Mouse (Mus musculus) small intestine, adult 2 months (tissue): Measurements from ENCODE around the gene D10Jhu81e. TPM values are rescaled to one million over a fixed set of nuclear protein-coding genes. Genes with fewer than 3 reads are reported as not detected.

Experiments used
- H3K27ac ChIP-seq: fragments of 200-500 bp; 2 replicates; pipeline ENCODE4 v1.5.1; 2012; ENCODE audit warnings: low read depth, low read length, control low read depth, inconsistent platforms; ENCODE audit not compliant: insufficient read depth
- H3K27me3 ChIP-seq: fragments of 200-500 bp; 2 replicates; pipeline ENCODE4 v1.6.1; 2012; ENCODE audit warnings: mild to moderate bottlenecking, moderate library complexity, low read length, inconsistent platforms; ENCODE audit not compliant: control insufficient read depth, insufficient read depth
- H3K36me3 ChIP-seq: fragments of 200-500 bp; 2 replicates; pipeline ENCODE4 v1.6.1; 2012; ENCODE audit warnings: mild to moderate bottlenecking, low read length, control low read depth, inconsistent platforms; ENCODE audit not compliant: control insufficient read depth, insufficient read depth
- H3K4me1 ChIP-seq: fragments of 200-500 bp; 2 replicates; pipeline ENCODE4 v1.6.1; 2012; ENCODE audit warnings: low read length, inconsistent platforms, mixed read lengths; ENCODE audit not compliant: control insufficient read depth, insufficient read depth, insufficient read length
- H3K4me3 ChIP-seq: fragments of 200-500 bp; 2 replicates; pipeline ENCODE4 v1.5.1; 2012; ENCODE audit warnings: low read depth, mild to moderate bottlenecking, control low read depth, inconsistent platforms, low read length, moderate library complexity
- CTCF ChIP-seq: fragments of 200-500 bp; IDR thresholded peaks from 2 replicates; pipeline ENCODE4 v1.5.1; 2012; ENCODE audit warnings: low read depth, mild to moderate bottlenecking, control low read depth, inconsistent platforms, low read length, moderate library complexity, mixed read lengths; ENCODE audit not compliant: insufficient replicate concordance, insufficient read length; ENCODE audit errors: extremely low read depth
- POLR2A ChIP-seq: fragments of 200-500 bp; IDR thresholded peaks from 2 replicates; pipeline ENCODE4 v1.6.1; 2012; ENCODE audit warnings: low read depth, mild to moderate bottlenecking, control low read depth, inconsistent platforms, low read length, moderate library complexity
- WGBS: fragments of 180-500 bp; shearing (Covaris S2); methylation state at CpG from one replicate; pipeline ENCODE4 v1.1.7; 2018; 5-methylcytosine and 5-hydroxymethylcytosine counted together
- polyA plus RNA-seq: library from polyadenylated mRNA; depleted of rRNA; stranded (reverse); fragments of >200 nt; gene quantifications from 2 replicates; pipeline ENCODE4 v1.2.3, GENCODE M21; 2012

The D10Jhu81e gene
- polyA plus RNA-seq, 1 experiment: 63.8 TPM

GRCm38 (mm10) chr10:78138812-78139523, 30.6 kb downstream of the D10Jhu81e start:
- no peaks in the 10 kb centered on the region for H3K27me3 ChIP-seq
- 57% methylated on average over 14 of the region's 14 CpGs for WGBS

GRCm38 (mm10) chr10:78137191-78137590, 32.4 kb downstream of the D10Jhu81e start:
- H3K27ac ChIP-seq: no peak overlapping the region
- H3K36me3 ChIP-seq: no peaks in the 10 kb centered on the region
- no peak for TF ChIP-seq POLR2A
- TF ChIP-seq CTCF: no peak
- peaks cover 40% of the 10 kb centered on the region for H3K4me1 ChIP-seq
- no peak overlapping the region for H3K4me3 ChIP-seq
- H3K27me3 ChIP-seq: no peaks in the 10 kb centered on the region
- WGBS: 90% methylated on average over 3 of the region's 3 CpGs

More at GRCm38 (mm10) chr10:78138812-78139523, 30.6 kb downstream of the D10Jhu81e start:
- TF ChIP-seq CTCF (no peak), POLR2A (no peak)
- Histone ChIP-seq H3K36me3 (no peaks in the 10 kb centered on the region), H3K27ac (peak overlapping the region; percentile 28; the same call in 1 of the 2 replicates), H3K4me3 (no peak overlapping the region), H3K4me1 (peaks cover 44% of the 10 kb centered on the region)

- H3K36me3 ChIP-seq: no peaks in the 10 kb centered on the region
- 61% methylated on average over 5 of the region's 5 CpGs for WGBS
- no peak overlapping the region for H3K4me3 ChIP-seq
- H3K4me1 ChIP-seq: peaks cover 40% of the 10 kb centered on the region
- H3K27ac ChIP-seq: peak overlapping the region; percentile 97
- H3K27me3 ChIP-seq: no peaks in the 10 kb centered on the region
- TF ChIP-seq CTCF (no peak), POLR2A (no peak)
Measured at GRCm38 (mm10) chr10:78135947-78136346, 33.6 kb downstream of the D10Jhu81e start.

GRCm38 (mm10) chr10:78134975-78135798, 34.4 kb downstream of the D10Jhu81e start:
- Histone ChIP-seq H3K27ac (peak overlapping the region; percentile 97), H3K4me3 (peak overlapping the region; percentile 36; the same call in 1 of the 2 replicates), H3K4me1 (peaks cover 36% of the 10 kb centered on the region), H3K36me3 (no peaks in the 10 kb centered on the region), H3K27me3 (no peaks in the 10 kb centered on the region)
- 10% methylated on average over 14 of the region's 14 CpGs for WGBS
- TF ChIP-seq CTCF: no peak
- no peak for TF ChIP-seq POLR2A

- 41% methylated on average over 4 of the region's 4 CpGs for WGBS
- H3K4me1 ChIP-seq: peaks cover 31% of the 10 kb centered on the region
- no peaks in the 10 kb centered on the region for H3K36me3 ChIP-seq
- peak overlapping the region; percentile 97 for H3K27ac ChIP-seq
- no peak overlapping the region for H3K4me3 ChIP-seq
- no peaks in the 10 kb centered on the region for H3K27me3 ChIP-seq
- TF ChIP-seq POLR2A (no peak), CTCF (no peak)
Measured at GRCm38 (mm10) chr10:78134400-78134799, 35.2 kb downstream of the D10Jhu81e start.

GRCm38 (mm10) chr10:78129998-78130397, 39.6 kb downstream of the D10Jhu81e start:
- Histone ChIP-seq H3K27ac (no peak overlapping the region), H3K27me3 (no peaks in the 10 kb centered on the region), H3K4me1 (peaks cover 11% of the 10 kb centered on the region), H3K4me3 (no peak overlapping the region), H3K36me3 (no peaks in the 10 kb centered on the region)
- WGBS: 77% methylated on average over 4 of the region's 4 CpGs
- no peak for TF ChIP-seq POLR2A
- TF ChIP-seq CTCF: no peak

GRCm38 (mm10) chr10:78129423-78129822, 40.2 kb downstream of the D10Jhu81e start:
- Histone ChIP-seq H3K36me3 (no peaks in the 10 kb centered on the region), H3K4me1 (peaks cover 5% of the 10 kb centered on the region; the same call in 1 of the 2 replicates), H3K27ac (no peak overlapping the region), H3K4me3 (no peak overlapping the region), H3K27me3 (no peaks in the 10 kb centered on the region)
- WGBS: 71% methylated on average over 11 of the region's 11 CpGs
- TF ChIP-seq POLR2A (no peak), CTCF (no peak)
